ENCODE assay signal across 12 mouse cellular contexts in genomic region chr10:66953248-66953975, GRCm38 (mm10).
DNase-seq lines count a peak whose midpoint lies in the region; ATAC-seq lines count a peak whose summit lies in the region.
"Had no signal": no experiment of that assay in that cellular context is flagged by ENCODE, and none has a peak within 500 bp of the region (broad histone marks: within the 10 kb centered on the region; RNA-seq: fewer than 3 reads in every experiment).

No protein-coding gene starts in this region.

- H3K4me1 ChIP-seq in heart, embryonic 12.5 days (replicated peaks) = peaks cover 6% of the 10 kb centered on the region; the same call in 1 of the 2 replicates
- H3K4me1 ChIP-seq: liver, embryonic 13.5 days had no signal

- H3K9me3 ChIP-seq in heart, embryonic 12.5 days (replicated peaks) = no peaks in the 10 kb centered on the region
- H3K9me3 ChIP-seq: liver, embryonic 13.5 days had no signal

- ATAC-seq in heart, embryonic 12.5 days (ENCODE audit: insufficient number of reproducible peaks, low FRiP score) = no peak
- ATAC-seq in erythroblast, adult 5-6 weeks (replicated peaks; ENCODE audit: low FRiP score, poor library complexity, severe bottlenecking) = no peak
- ATAC-seq: forebrain, embryonic 16.5 days had no signal

- H3K27me3 ChIP-seq in heart, embryonic 12.5 days (replicated peaks) = no peaks in the 10 kb centered on the region
- H3K27me3 ChIP-seq: liver, embryonic 13.5 days had no signal

- H3K27ac ChIP-seq in heart, embryonic 12.5 days (ENCODE audit: poor library complexity, severe bottlenecking) = no peak overlapping the region
- H3K27ac ChIP-seq: liver, embryonic 13.5 days had no signal

- peak; percentile 92 for DNase-seq in heart, adult 11 months
- peak; percentile 29 to 31 for DNase-seq in spleen, adult 18-20 months
- DNase-seq in spleen, postnatal 4 days (ENCODE audit: low spot score in 2 of 2) = no peak
- peak; percentile 23 for DNase-seq in fat pad, adult 2 months (ENCODE audit: extremely low read depth, low read depth, low spot score)
- peak; percentile 40 for DNase-seq in thymus, postnatal 25 days
- no peak for DNase-seq in layer of hippocampus, adult 18-20 months (ENCODE audit: low spot score in 2 of 2)
- DNase-seq: liver, embryonic 13.5 days; right cerebral cortex, postnatal 14 days had no signal

- 71% methylated on average over 10 of the region's 10 CpGs for WGBS in heart, embryonic 12.5 days

- H3K4me2 ChIP-seq in heart, embryonic 12.5 days = no peak overlapping the region
- H3K4me2 ChIP-seq: liver, embryonic 13.5 days had no signal

- no peak overlapping the region for H3K9ac ChIP-seq in heart, embryonic 12.5 days
- H3K9ac ChIP-seq: liver, embryonic 13.5 days had no signal

- H3K4me3 ChIP-seq in heart, embryonic 12.5 days = no peak overlapping the region
- H3K4me3 ChIP-seq: liver, embryonic 13.5 days; myocyte had no signal

- no peaks in the 10 kb centered on the region for H3K36me3 ChIP-seq in heart, embryonic 12.5 days
- H3K36me3 ChIP-seq: liver, embryonic 13.5 days had no signal

Comparison
In these comparisons a context has a peak if more than half of its experiments do, and no peak if none do; other contexts are left out.
1. DNase-seq: peak in heart, adult 11 months (single experiment), spleen, adult 18-20 months (2 of 2), fat pad, adult 2 months (single experiment) and thymus, postnatal 25 days (single experiment); none in spleen, postnatal 4 days (0 of 2) and layer of hippocampus, adult 18-20 months (0 of 2).